Mouse (Mus musculus) heart, adult 11 months (tissue): ENCODE results near the gene Abcb11.
"Not testable (repeated sequence)": the region's sequence is repeated elsewhere in the genome, so short reads cannot be mapped to it uniquely, and the experiment has no call there.

Source experiments
- DNase-seq: peaks from one replicate; pipeline ENCODE4 v3.0.0; 2022

The Abcb11 gene

DNA sequence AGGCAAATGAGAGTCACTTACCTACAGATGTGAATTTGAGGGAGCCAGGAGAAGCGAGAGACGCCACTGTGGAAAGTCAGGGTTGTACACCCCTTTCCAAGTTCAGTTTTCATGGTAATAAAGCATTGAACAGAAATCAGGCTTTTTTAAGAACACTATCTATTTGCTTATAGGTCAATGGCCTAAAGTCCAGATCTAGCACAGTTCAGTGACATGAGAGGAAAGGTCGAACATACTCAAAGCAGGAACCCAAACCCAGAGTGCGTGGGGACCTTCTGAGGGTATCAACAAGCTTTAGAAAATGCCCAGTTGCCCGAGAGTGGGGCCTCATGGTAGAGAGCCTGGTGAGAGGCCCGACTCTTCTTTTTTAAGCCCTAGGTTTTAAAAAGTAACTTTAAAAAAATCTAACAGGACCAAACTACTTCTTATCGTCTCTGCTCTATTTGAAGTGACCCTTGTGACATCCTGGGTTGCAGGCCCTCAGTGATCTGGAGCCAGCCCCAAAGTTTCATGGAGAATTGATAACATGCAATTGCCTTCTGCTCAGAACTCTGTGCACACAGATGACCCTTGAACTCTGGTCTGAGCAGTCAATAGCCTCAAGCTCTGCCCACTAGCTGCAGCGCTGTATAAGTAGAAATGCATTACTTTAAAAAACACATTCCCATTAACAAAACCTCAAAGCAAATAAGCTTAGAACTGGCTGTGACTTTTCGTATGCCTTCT lies at the start of gene Abcb11:
Abcb11 (minus strand) TSS at position 121 of the 726 bp plus-strand sequence.
- DNase-seq, result peak; percentile 33

- no peak for DNase-seq
Observed at GRCm38 (mm10) chr2:69386118-69386871, 43.9 kb upstream of the Abcb11 start.

DNA sequence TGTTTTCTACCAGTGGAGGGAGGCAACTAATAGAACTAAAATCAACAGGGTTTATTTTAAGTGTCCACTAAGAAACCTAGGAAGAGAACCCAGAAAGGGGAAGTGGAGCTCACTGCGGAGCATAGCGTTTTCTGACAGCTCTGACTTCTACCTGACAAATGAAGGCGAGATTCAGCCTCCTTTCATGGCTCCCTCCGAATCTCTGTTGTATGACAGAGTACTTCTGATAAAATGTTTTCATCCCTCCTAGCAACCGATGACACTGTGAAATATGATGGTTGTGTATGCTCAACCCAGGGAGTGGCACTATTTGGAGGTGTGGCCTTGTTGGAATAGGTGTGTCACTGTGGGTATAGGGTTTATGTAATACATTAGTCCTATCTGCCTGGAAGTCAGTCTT lies 40.4 kb upstream of the Abcb11 start:
- DNase-seq, result no peak

DNA sequence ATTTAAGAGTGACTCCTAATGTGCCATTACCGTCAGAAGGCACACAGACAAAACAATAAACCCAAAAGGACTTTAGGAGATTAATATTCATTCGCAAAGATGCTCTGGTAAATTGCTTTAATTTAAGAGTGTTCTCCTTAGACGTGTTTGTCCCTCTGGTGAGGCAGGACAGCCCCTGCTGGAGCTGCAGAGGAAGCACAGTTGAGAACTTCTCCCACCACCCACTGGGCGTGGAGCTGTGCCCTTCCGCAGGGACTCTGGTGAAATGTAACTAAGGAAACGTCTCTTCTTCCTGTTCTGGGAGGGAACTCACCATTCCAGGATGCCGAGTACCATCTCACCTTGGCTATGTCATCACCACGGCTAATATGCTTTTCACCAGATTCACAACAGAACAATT lies 39.3 kb upstream of the Abcb11 start:
- DNase-seq, result no peak

DNA sequence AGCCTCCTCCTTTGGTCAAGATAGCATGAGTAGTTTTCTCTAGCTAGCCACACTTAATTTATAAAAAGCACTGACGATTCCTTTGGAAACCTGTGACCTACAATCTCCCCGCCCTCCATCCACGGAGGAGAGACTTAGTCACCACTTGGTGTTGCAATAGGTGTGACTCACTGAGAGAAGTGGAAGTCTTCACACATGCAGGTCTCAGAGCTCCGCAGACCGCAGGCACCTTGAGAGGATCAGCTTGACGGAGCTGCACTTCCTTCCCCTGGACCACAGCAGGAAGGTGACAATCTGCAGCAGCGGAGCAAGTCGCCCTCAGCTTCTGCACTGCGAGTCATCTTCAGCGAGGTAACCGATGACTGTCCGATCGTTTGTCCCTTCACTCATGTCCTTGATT lies 37.9 kb upstream of the Abcb11 start, which contains the start of gene Dhrs9:
Dhrs9 (plus strand) TSS at position 165 of the 400 bp plus-strand sequence.
- no peak for DNase-seq

GRCm38 (mm10) chr2:69379801-69380200 lies 37.4 kb upstream of the Abcb11 start:
- DNase-seq, result no peak

- no peak for DNase-seq
Observed at GRCm38 (mm10) chr2:69376780-69377179, 34.4 kb upstream of the Abcb11 start.

GRCm38 (mm10) chr2:69365275-69365674 lies 22.9 kb upstream of the Abcb11 start:
- no peak for DNase-seq

DNA sequence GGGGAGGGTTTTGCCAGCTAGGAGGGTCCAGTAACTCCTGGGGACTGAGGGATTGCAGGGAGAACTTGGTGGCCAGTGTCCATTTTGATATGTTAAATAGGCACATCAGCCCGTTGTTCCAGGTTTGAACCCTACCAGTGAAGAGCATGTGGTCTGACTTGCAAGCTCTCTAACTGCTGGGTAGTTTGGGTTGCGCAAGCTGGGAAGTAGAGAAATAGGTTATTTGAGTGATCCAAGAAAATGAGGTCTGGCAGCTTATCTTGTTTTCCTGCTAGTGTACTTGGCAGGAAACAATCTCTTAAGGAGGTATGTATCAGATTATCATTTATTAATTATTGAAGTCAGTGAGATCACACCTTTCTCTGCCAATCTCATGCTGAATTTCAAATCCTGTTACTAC lies 22.4 kb upstream of the Abcb11 start:
- DNase-seq, result no peak

DNA sequence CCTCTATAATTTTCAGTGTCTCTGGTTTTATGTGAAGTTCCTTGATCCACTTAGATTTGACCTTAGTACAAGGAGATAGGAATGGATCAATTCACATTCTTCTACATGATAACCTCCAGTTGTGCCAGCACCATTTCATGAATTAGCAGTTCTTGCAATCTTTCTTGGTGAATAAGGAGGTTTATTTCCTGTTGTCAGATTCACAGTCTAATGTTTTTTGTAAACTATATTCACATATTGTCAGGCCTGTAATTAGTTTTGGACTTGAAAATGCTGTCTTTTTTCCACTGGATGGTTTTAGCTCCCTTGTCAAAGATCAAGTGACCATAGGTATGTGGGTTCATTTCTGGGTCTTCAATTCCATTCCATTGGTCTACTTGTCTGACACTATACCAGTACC lies 13.0 kb upstream of the Abcb11 start:
- not testable (repeated sequence) for DNase-seq

- peak; percentile 76 for DNase-seq
Observed at GRCm38 (mm10) chr2:69341506-69341905, 910 bp downstream of the Abcb11 start.

GRCm38 (mm10) chr2:69331523-69331922 lies 10.9 kb downstream of the Abcb11 start:
- DNase-seq, result not testable (repeated sequence)

- DNase-seq, result no peak
Observed at GRCm38 (mm10) chr2:69328509-69329163, 13.8 kb downstream of the Abcb11 start.

GRCm38 (mm10) chr2:69324881-69325660 lies 17.3 kb downstream of the Abcb11 start:
- DNase-seq, result no peak

DNA sequence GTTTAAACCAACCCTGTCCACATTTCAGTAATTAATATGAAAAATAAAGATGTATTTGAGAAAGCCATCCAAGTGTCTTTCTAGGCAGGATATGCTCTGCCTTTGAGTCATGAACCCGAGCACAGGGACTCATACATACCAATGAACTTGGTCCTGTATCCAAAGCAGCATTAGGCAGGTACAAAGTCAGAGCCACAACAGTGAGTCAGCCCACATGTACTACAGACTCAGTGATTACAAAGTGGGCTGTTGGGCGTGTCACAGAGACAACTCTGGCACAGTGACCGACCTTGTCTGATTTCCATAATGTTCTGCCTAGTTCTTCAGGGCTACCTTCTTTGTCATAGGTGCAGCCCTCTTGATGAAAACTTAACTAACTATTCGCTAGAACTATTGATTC lies 19.4 kb downstream of the Abcb11 start:
- DNase-seq, result no peak

- no peak for DNase-seq
Observed at GRCm38 (mm10) chr2:69321457-69321856, 21.0 kb downstream of the Abcb11 start.

DNA sequence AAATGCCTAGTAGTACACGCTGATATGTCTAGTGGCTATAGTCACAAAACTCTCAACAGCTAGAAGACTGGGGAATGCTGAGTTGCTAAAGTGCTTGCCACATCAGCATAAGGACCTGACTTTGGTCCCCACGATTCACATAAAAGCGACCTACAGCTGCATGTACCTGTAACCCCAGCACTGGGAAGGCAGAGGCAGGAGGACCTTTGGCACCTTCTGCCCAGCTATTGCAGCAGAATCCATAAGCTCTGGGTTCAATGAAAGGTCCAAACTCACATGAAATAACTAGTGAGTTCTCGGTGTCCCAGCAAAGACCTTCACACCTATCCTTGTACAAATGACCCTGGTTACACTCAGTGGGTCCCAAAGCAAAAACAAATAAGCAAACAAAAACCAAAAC lies 31.1 kb downstream of the Abcb11 start:
- DNase-seq, result no peak

DNA sequence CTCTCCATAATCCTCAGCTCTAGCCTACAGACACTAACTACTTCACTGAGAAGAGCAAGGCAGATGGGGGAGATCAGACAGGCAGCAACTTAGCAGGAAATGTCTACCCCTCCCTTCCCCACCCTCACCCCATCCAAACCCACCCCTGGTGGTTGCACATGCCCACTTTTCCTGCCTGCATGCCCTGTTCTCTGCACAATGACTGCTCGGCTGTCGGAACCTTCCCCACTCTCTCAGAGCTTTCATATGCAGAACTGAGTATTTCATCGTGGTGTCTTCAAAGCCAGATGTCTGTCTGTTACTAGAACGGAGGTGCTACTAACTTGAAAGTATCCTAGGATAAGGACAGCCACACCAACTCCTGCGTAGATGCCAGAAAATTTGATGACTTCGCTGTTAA lies 34.3 kb downstream of the Abcb11 start:
- DNase-seq, result no peak

DNA sequence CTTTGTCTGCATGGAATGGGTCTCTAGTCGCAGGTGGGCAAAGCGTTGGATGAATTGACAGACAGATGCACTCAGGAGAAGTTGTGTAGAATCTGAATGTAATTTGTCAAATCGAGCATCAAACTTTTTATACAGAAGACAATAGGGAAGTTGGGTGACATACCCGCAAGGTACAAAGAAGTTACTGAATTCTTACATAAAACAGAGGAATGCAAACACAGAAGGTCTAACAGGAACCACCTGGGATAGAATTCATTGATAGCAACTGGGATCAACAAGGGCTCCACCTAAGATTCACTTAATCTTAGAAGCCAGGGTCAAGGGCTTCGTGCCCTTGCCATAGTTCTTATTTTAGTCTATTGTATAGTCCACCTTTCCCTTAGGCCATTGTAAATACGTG lies 41.8 kb downstream of the Abcb11 start:
- DNase-seq, result not testable (repeated sequence)

- DNase-seq, result no peak
Observed at GRCm38 (mm10) chr2:69294508-69294907, 47.9 kb downstream of the Abcb11 start.

DNA sequence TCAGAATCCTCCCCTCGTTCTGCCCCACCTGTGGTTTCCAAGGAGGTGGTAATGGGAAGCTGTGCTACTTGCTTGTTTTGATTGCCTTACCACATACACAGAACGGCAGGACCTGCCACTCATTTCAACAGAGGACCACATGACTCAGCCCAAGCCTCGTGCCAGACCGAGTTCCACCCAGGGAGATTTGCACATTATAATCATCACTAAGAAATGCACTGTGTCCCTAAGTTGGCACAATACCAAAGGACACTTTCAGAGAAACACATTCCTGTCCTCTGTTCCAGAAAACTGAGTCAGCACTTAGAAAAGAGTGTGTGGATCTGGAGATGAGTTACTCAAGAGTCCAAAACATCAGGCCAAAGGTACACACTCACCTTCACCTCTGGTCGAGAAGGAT lies 53.4 kb downstream of the Abcb11 start:
- DNase-seq, result peak; percentile 86

DNA sequence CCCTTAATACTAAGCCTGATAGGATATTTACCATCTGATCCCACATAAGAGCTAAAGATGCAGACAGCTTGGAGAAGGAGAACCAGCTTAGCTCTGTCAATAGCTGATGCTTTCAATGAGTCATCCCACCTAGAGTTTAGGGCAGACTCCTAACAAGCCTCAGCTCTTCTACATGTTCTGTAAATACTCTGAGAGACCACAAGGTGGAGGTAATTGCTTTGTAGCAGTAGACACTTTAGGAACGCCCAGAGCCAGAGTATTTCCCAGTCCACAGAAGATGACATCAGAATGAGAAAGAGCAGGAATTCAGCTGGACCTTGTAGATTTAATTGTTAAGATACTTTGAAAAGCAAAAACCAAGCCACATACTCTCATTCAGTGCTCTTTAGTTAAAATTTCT lies 66.5 kb downstream of the Abcb11 start:
- no peak for DNase-seq

- no peak for DNase-seq
Observed at GRCm38 (mm10) chr2:69264069-69264618, 78.3 kb downstream of the Abcb11 start.
